Mouse (Mus musculus): Measurements from ENCODE around the gene Zfp948. TPM values are rescaled to one million over a fixed set of nuclear protein-coding genes. Genes with fewer than 3 reads are reported as not detected.
A peak's percentile ranks its signal among the peaks of the same experiment; 100 is the strongest.
"Not testable (repeated sequence)": the region's sequence is repeated elsewhere in the genome, so short reads cannot be mapped to it uniquely, and the experiment has no call there.

Zfp948 gene
- polyA plus RNA-seq, 1 experiment from 2014 or later: 15.6 TPM

DNA sequence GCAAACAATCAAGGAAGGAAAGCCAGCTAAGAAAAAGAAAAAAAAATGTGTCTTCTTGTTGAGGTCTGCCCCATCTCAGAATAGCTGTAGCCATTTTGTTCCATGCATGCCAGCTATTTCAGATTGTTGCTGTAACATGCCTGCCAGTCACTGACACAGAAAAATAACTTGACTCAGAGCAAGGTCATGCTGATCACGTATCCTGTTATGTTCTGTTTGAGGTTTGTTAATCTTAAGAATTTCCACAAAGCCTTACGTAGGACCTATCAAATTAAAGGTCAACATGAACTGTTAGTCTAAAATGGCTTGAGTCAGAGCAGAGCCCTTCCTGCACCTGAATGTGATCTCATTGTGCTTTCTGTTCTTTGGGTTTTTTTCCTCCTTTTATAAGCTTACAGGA lies 30.1 kb upstream of the Zfp948 start:
- H3K27me3 ChIP-seq: no peaks in the 10 kb centered on the region
- H3K4me2 ChIP-seq: no peak overlapping the region
- no peak for ATAC-seq
- H3K9me3 ChIP-seq (replicated peaks): no peaks in the 10 kb centered on the region
- 84% methylated on average over 2 of the region's 2 CpGs for WGBS
- no peak overlapping the region for H3K27ac ChIP-seq
- no peaks in the 10 kb centered on the region for H3K36me3 ChIP-seq (ENCODE audit: poor library complexity, severe bottlenecking)
- no peak overlapping the region for H3K9ac ChIP-seq
- peaks cover 15% of the 10 kb centered on the region for H3K4me1 ChIP-seq
- H3K4me3 ChIP-seq: no peak overlapping the region

DNA sequence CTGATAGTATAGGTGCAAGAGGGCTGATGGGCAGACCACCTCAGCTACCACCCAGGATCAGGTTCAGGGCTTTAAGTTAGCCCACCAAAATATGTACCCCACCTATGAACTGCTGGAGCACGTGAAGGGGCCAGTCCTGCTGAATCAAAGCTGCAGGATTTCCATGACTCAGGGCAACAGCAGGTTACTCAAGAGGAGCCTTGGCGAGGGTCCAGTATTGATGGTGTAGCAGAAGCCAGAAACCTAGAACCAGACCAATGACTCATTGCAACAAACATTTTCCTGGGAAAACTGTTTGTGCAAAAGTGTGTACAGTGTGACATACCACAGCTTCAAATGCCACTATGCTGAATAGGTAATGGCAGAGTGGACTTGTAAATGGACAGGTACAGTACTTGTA lies 9.0 kb upstream of the Zfp948 start:
- Histone ChIP-seq H3K27ac (no peak overlapping the region), H3K36me3 (ENCODE audit: poor library complexity, severe bottlenecking) (peaks cover 5% of the 10 kb centered on the region), H3K9ac (no peak overlapping the region), H3K4me1 (no peaks in the 10 kb centered on the region), H3K27me3 (no peaks in the 10 kb centered on the region), H3K4me2 (no peak overlapping the region), H3K9me3 (replicated peaks) (no peaks in the 10 kb centered on the region), H3K4me3 (no peak overlapping the region)
- WGBS: 83% methylated on average over 2 of the region's 2 CpGs
- no peak for ATAC-seq

DNA sequence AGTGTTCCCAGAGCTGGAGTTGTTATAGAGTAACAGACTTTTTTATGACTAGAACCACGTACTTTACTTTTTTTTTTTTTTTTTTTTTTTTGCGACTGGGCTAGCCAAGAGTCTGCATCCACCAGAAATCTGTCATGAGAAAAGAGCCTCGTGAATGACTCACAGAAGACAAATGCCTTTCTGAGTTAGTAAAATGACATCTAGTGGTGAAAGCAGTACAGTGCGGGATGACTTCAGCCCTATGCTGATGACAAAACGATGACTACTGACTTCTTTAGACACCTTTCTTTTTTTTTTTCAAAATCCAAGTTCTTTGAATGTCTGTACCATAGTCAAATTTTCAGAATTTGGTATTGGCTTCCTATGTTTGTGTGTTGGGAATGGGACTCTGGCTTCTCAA lies 588 bp upstream of the Zfp948 start:
- Histone ChIP-seq H3K27me3 (no peaks in the 10 kb centered on the region), H3K9ac (peak overlapping the region; percentile 77), H3K27ac (peak overlapping the region; percentile 88), H3K4me2 (peak overlapping the region; percentile 70), H3K9me3 (replicated peaks) (no peaks in the 10 kb centered on the region), H3K4me1 (peaks cover 14% of the 10 kb centered on the region), H3K4me3 (peak overlapping the region; percentile 72), H3K36me3 (ENCODE audit: poor library complexity, severe bottlenecking) (peaks cover 4% of the 10 kb centered on the region; the same call in 1 of the 2 replicates)
- WGBS: 11% methylated on average over 5 of the region's 5 CpGs
- peak; percentile 85 for ATAC-seq

DNA sequence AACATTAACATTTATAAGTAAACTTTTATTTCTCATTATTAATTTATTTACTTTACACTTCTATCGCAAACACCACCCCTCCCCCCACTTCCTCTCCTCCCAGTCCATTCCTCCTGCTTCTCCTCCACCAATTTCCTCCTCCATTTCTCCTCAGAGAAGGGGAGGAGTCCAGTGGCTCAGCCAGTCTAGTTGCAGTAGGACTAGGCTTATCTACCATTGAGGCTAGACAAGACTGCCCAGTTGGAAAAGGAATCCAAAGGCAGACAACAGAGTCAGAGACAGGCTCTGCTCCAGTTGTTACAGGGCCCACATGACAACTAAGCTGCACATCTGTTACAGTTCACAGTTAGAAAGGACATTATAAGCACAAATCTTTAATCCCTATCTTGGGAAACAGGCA lies 888 bp downstream of the Zfp948 start:
- 74% methylated on average over 1 of the region's 1 CpGs for WGBS
- Histone ChIP-seq H3K4me3 (peak overlapping the region; percentile 72), H3K9me3 (replicated peaks) (no peaks in the 10 kb centered on the region), H3K36me3 (ENCODE audit: poor library complexity, severe bottlenecking) (peaks cover 4% of the 10 kb centered on the region; the same call in 1 of the 2 replicates), H3K9ac (peak overlapping the region; percentile 51; the same call in 1 of the 2 replicates), H3K27ac (no peak overlapping the region), H3K4me1 (peaks cover 14% of the 10 kb centered on the region), H3K4me2 (peak overlapping the region; percentile 61), H3K27me3 (no peaks in the 10 kb centered on the region)
- ATAC-seq: no peak

DNA sequence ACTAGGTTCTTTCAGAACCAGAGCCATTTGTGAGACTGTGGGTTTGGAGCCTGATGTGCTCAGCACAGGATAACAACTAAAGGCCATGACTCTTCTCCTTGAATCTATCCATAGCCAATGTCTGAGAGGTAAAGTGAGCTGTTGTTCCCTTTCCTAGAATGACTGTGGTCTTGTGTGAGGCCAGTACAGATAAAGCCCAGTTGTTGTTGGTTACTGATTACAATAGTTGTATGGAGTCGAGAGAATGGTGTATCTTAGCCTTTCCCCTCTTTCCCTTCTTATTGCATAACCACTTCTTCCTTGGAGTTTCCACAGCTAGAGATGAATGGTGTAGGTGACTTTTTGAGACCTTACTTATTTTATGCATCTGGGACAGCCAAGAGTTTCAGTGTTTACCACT lies 12.3 kb downstream of the Zfp948 start:
- H3K4me2 ChIP-seq: no peak overlapping the region
- no peak overlapping the region for H3K4me3 ChIP-seq
- no peaks in the 10 kb centered on the region for H3K9me3 ChIP-seq (replicated peaks)
- H3K27ac ChIP-seq: no peak overlapping the region
- peaks cover 37% of the 10 kb centered on the region for H3K36me3 ChIP-seq (ENCODE audit: poor library complexity, severe bottlenecking)
- no peaks in the 10 kb centered on the region for H3K4me1 ChIP-seq
- ATAC-seq: no peak
- 90% methylated on average over 1 of the region's 1 CpGs for WGBS
- no peaks in the 10 kb centered on the region for H3K27me3 ChIP-seq
- H3K9ac ChIP-seq: no peak overlapping the region

DNA sequence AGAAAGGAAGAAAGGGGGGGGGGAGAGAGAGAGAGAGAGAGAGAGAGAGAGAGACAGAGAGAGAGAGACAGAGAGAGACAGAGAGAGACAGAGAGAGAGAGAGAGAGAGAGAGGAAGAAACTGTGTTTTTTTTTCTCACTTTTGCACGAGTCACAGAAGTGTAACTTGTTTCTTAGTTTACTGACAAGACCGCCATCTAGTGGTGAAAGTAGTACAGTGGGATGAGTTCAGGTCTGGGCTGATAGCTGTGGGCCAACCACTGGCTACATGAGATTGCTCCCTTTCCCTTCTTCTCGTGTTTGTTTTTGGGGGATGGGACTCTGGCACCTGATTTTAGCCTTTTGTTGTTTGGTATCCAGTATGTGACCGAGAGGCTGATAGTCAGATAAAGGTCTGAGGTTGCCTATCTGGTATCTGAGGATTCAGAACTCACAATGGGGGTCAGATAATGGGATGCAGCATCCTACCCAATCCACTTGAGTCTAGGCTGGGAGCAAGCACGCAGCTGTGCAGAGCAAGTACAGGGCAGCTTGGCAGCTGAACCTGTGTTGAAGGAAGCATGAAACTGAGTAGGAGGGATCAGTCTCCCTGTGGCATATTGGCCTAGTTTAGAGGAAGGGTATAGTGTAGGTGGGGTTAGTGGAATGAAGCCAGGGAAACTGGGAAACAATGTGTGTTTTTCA lies 12.8 kb downstream of the Zfp948 start:
- no peak overlapping the region for H3K27ac ChIP-seq
- no peak overlapping the region for H3K4me3 ChIP-seq
- H3K9ac ChIP-seq: no peak overlapping the region
- 31% methylated on average over 5 of the region's 5 CpGs for whole genome bisulfite sequencing
- no peaks in the 10 kb centered on the region for H3K27me3 ChIP-seq
- no peaks in the 10 kb centered on the region for H3K4me1 ChIP-seq
- H3K36me3 ChIP-seq (ENCODE audit: poor library complexity, severe bottlenecking): peaks cover 38% of the 10 kb centered on the region
- no peak overlapping the region for H3K4me2 ChIP-seq
- H3K9me3 ChIP-seq (replicated peaks): no peaks in the 10 kb centered on the region
- ATAC-seq: peak; percentile 80

DNA sequence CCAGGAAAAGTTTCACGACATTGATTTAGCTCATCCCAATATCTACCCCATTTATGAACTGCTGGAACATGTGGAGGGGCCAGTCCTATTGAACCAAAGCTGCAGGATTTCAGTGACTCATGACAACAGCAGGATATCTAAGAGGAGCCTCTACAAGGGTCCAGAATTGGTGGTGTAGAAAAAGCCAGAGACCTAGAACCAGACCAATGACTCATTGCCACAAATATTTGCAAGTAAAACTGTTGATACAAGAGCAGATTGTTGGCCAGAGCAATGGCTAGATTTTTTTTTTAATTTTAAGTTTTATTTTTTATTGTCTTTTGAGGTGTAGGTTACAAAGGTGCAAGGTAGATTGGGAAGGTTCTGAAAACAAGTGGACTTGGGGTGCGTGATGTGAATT lies 18.7 kb downstream of the Zfp948 start:
- no peaks in the 10 kb centered on the region; the same call in 1 of the 2 replicates for H3K9me3 ChIP-seq (replicated peaks)
- ATAC-seq: no peak
- no peak overlapping the region for H3K9ac ChIP-seq
- no peaks in the 10 kb centered on the region for H3K4me1 ChIP-seq
- no peak overlapping the region for H3K27ac ChIP-seq
- 97% methylated on average over 2 of the region's 2 CpGs for WGBS
- no peak overlapping the region for H3K4me3 ChIP-seq
- no peaks in the 10 kb centered on the region for H3K27me3 ChIP-seq
- peaks cover 57% of the 10 kb centered on the region for H3K36me3 ChIP-seq (ENCODE audit: poor library complexity, severe bottlenecking)
- no peak overlapping the region for H3K4me2 ChIP-seq

DNA sequence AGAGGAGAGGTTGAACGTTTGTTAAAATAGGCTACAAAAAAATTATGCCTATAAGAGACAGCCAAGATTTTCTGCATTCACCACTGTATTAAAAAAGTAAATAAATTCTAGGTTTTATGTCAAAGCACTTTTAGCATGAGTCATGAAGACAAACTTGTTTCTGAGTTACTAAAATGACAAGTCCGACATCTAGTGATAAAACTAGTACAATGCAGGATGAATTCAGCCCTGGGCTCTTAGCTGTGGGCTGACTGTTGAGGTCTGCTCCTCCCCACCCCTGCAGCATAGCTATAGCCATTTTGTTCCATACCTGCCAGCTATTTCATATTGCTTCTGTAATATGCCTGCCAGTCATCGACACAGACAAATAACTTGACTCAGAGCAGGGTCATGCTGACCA lies 49.5 kb downstream of the Zfp948 start:
- Histone ChIP-seq H3K27me3 (no peaks in the 10 kb centered on the region), H3K4me3 (no peak overlapping the region), H3K36me3 (ENCODE audit: poor library complexity, severe bottlenecking) (no peaks in the 10 kb centered on the region), H3K9me3 (replicated peaks) (no peaks in the 10 kb centered on the region), H3K4me2 (no peak overlapping the region), H3K27ac (no peak overlapping the region), H3K4me1 (no peaks in the 10 kb centered on the region), H3K9ac (no peak overlapping the region)
- 84% methylated on average over 3 of the region's 3 CpGs for WGBS
- ATAC-seq: no peak

DNA sequence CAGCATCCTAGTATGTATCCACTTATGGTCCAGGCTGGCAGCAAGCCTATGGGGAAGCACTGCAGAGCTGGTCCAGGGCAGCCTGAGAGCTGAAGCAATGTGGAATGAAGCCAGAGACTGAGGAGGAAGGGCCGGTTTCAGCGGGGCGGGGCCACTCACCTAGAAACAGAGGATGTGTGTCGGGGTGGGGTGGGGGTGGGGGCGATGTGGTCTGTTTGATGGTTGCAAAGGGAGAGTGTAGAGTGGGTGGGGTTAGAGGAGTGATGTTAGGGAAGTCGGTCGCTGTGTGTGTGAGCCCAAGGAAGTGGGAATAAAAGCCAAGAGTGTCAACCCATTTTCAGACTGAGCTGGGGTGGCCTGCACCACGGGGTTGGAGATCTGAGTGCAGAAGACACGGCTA lies 50.5 kb downstream of the Zfp948 start:
- Histone ChIP-seq H3K4me2 (no peak overlapping the region), H3K9ac (no peak overlapping the region), H3K4me1 (no peaks in the 10 kb centered on the region), H3K9me3 (replicated peaks) (no peaks in the 10 kb centered on the region), H3K4me3 (no peak overlapping the region), H3K36me3 (ENCODE audit: poor library complexity, severe bottlenecking) (no peaks in the 10 kb centered on the region), H3K27ac (no peak overlapping the region), H3K27me3 (no peaks in the 10 kb centered on the region)
- WGBS: 14% methylated on average over 9 of the region's 9 CpGs
- no peak for ATAC-seq

DNA sequence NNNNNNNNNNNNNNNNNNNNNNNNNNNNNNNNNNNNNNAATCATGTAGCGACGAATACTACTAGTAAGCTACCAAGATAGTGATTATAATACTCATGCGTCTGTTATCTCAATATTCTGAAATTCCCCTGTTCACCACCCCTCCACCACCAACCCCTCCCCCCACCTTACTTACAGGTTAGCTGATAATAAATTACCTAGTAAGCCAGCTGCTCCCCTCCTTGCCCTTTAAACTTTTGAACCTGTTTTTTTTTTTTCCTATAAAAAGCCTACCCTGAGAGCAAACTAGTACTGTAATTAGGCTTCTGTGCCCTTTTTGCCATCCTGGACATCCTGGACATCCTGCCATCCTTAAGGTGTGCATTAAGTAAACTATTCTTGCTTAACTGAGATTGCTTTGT lies 56.8 kb downstream of the Zfp948 start:
- Histone ChIP-seq H3K9me3 (replicated peaks) (no peaks in the 10 kb centered on the region), H3K4me3 (no peak overlapping the region), H3K27me3 (no peaks in the 10 kb centered on the region), H3K27ac (no peak overlapping the region), H3K9ac (no peak overlapping the region), H3K4me2 (no peak overlapping the region), H3K36me3 (ENCODE audit: poor library complexity, severe bottlenecking) (no peaks in the 10 kb centered on the region), H3K4me1 (no peaks in the 10 kb centered on the region)
- ATAC-seq: no peak
- 0% methylated on average over 1 of the region's 3 CpGs for WGBS

DNA sequence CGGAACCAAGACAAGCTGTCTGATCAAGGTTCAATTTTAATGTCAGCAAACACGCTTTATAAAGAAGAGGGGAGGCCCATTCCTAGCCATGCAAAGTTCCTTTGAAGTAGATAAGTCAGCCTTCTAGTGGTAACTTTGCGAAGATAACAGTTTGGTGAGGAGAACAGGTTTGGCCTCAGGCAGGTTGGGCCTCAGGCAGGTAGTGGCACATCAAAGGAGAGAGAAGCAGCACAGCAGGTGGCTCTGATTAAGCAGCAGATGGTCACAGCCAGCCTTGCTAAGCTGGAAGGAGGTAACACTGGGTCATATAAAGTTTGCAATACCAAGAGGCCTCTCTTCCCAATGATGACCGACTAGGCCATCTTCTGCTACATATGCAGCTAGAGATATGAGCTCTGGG lies 69.0 kb downstream of the Zfp948 start:
- H3K27ac ChIP-seq; H3K4me2 ChIP-seq; H3K36me3 ChIP-seq (ENCODE audit: poor library complexity, severe bottlenecking); ATAC-seq; H3K4me1 ChIP-seq; H3K4me3 ChIP-seq; H3K27me3 ChIP-seq; H3K9ac ChIP-seq: not testable (repeated sequence)
- H3K9me3 ChIP-seq (replicated peaks): peaks cover 14% of the 10 kb centered on the region
- 75% methylated on average over 4 of the region's 4 CpGs for WGBS

Measured in forebrain, embryonic 13.5 days (tissue).